Mouse (Mus musculus) Patski (cell line): ENCODE data around the gene Gm5460. TPM values are rescaled to one million over a fixed set of nuclear protein-coding genes. Genes with fewer than 3 reads are reported as not detected.

Source experiments
- ATAC-seq: fragments of 100-300 bp; one replicate; pipeline ENCODE4 v1.8.0; 2021
- CTCF ChIA-PET: fragments of 350-600 bp; sonication (Branson Sonifier 250); formaldehyde crosslinking; loops from one replicate; lab custom pipeline; 2022; ENCODE audit warnings: inconsistent platforms; lab: Charles Lee
- POLR2A ChIA-PET: fragments of 350-600 bp; sonication (Branson Sonifier 250); formaldehyde crosslinking; loops from one replicate; lab custom pipeline; 2022; ENCODE audit warnings: antibody characterized with exemption, inconsistent platforms; lab: Charles Lee
- DNase-seq: peaks from one replicate; pipeline ENCODE4 v3.0.0-alpha.2; 2011; ENCODE audit warnings: low read depth, low spot score
- H3K27me3 ChIP-seq: fragments of 371-371 bp; one replicate; pipeline ENCODE4 v1.5.1; 2021
- CTCF ChIP-seq: fragments of 100-300 bp; IDR thresholded peaks from one replicate; pipeline ENCODE4 v1.5.1; 2021
- in situ Hi-C: fragments of 300-500 bp; cut with MboI; formaldehyde crosslinking; loops from 3 replicates; pipeline ENCODE4 v1.11.1; 2018; ENCODE audit warnings: low pct_unique_long_range_greater_than_20kb, mixed read lengths
- polyA plus RNA-seq: library from polyadenylated mRNA; unstranded; gene quantifications from one replicate; pipeline ENCODE4 v1.2.3, GENCODE M21; 2021

The Gm5460 gene
- polyA plus RNA-seq, 1 experiment from 2014 or later = not detected

GRCm38 (mm10) chr14:34096161-34096560 lies 79.6 kb downstream of the Gm5460 start:
- DNase-seq (no peak), ATAC-seq (no peak)
- no peaks in the 10 kb centered on the region for H3K27me3 ChIP-seq
- no peak for TF ChIP-seq CTCF
- CTCF ChIA-PET = no interaction called here
- POLR2A ChIA-PET = no interaction called here
- in situ Hi-C loops = loop anchor here (25.0 kb wide), 1 partner anchor 466 kb away; no protein-coding TSS in a partner anchor

Other genes starting within 250 kb of the Gm5460 start
- gene Gdf10, start 93.2 kb upstream of the Gm5460 start, polyA plus RNA-seq = not detected
- gene Gdf2, start 75.7 kb upstream of the Gm5460 start, polyA plus RNA-seq = not detected
- not detected for gene Rbp3, start 62.8 kb upstream of the Gm5460 start, polyA plus RNA-seq
- 0.01 TPM for gene Zfp488, start 38.0 kb upstream of the Gm5460 start, polyA plus RNA-seq
- not detected for gene Gm30083, start 1.6 kb upstream of the Gm5460 start, polyA plus RNA-seq
- 0.28 TPM for gene Antxrl, start 35.9 kb downstream of the Gm5460 start, polyA plus RNA-seq
- 4.5 TPM for gene Anxa8, start 69.2 kb downstream of the Gm5460 start, polyA plus RNA-seq
- gene A630023A22Rik, start 86.0 kb downstream of the Gm5460 start, polyA plus RNA-seq = 1.1 TPM
- 0.08 TPM for gene Npy4r, start 135.7 kb downstream of the Gm5460 start, polyA plus RNA-seq
- 0.33 TPM for gene Gprin2, start 184.9 kb downstream of the Gm5460 start, polyA plus RNA-seq
- 0.03 TPM for gene Syt15, start 202.8 kb downstream of the Gm5460 start, polyA plus RNA-seq